Mouse (Mus musculus) cerebellum, postnatal 4 days (tissue): Measurements from ENCODE around the gene Prmt7.
A peak's percentile ranks its signal among the peaks of the same experiment; 100 is the strongest.

ENCODE experiments used
- DNase-seq, 2 experiments: peaks; one replicate each; pipeline ENCODE4 v3.0.0; 2022; ENCODE audit warnings: low spot score in 2 of 2, mixed read lengths in 1 of 2

Prmt7 gene

DNA sequence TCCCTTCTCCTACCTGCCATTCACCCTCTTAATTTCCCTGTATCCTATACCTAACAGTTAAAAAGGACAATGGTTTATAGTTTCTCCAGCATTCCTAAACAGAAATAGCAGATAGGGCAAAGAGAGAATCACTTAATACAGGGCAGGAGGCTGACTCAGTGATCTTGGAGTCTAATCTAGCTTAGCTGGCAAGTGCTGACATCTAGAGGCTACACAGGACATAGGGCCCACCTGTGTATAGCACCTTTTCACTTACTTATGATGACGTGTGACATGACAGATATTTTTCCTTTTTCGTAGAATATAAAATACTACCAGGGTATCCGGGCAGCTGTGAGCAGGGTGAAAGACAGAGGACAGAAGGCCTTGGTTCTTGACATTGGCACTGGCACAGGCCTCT is 8.9 kb downstream of the Prmt7 start:
- no peak for DNase-seq

DNA sequence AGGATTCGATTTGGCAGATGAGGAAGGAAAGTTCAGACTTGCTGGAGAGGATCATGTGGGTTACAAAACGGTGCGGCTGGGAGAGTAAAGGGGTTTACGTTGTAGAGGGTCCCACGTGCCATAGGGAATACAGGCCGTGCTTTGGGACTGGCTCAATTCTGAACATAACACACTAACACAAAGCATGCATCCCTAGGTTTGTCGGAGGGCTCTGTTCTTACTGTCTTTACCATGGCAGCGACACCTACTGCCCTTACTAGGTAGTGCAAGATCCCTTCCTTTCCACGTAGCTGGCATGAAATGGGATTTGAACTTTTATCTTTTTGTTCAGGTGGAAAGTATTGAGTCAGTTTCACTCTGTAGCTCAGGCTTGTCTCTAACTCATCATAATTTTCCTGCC is 15.9 kb downstream of the Prmt7 start:
- DNase-seq, result peak in 1 of 2 experiments; percentile 46

GRCm38 (mm10) chr8:106231536-106231935 is 20.8 kb downstream of the Prmt7 start:
- DNase-seq, result no peak

DNA sequence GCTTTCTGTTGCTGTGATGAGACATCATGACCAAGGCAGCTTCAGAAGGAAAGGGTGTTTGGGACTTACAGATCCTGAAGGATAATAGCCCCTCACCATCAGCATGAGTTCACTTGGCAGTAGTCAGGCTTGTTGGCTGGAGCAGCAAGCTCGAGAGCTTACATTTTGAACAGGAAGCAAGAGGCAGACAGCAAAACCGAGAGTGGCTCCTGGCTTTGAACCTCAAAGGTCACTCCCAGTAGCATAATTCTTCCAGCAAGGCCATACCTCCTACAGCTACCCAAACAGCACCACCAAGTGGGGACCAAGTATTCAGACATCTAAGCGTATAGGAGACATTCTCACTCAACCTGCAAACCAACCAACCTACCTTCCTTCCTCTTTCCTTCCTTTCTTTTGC is 22.0 kb downstream of the Prmt7 start:
- no peak for DNase-seq

- no peak for DNase-seq
Observed at GRCm38 (mm10) chr8:106234567-106235261, 24.0 kb downstream of the Prmt7 start.

- DNase-seq, result no peak
Observed at GRCm38 (mm10) chr8:106237106-106237505, 26.4 kb downstream of the Prmt7 start.

- DNase-seq, result no peak
Observed at GRCm38 (mm10) chr8:106250186-106250585, 39.5 kb downstream of the Prmt7 start.

DNA sequence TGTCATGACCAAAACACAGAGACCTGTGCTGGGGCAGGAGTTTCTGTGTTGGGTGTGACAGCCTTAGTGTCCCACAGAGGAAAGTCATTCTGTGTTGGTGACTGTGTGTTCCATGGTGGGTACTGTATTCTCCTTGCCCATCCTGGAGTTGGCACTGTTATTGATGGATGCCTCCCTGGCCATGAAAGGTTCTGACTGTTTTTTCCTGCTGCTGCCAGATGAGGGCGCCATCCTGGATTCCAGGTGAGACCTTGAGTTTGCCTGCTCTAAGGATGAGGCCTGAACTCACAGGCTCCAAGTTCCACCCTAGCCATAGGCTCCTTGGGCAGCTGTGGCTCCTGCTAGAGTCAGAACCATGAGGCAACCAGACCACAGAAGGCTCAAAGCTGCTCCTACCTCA is 47.4 kb downstream of the Prmt7 start:
- DNase-seq, result no peak

- peak in 1 of 2 experiments; percentile 34 for DNase-seq
Observed at GRCm38 (mm10) chr8:106259579-106260255, 49.0 kb downstream of the Prmt7 start.

- DNase-seq, result no peak
Observed at GRCm38 (mm10) chr8:106260894-106261293, 50.2 kb downstream of the Prmt7 start.

DNA sequence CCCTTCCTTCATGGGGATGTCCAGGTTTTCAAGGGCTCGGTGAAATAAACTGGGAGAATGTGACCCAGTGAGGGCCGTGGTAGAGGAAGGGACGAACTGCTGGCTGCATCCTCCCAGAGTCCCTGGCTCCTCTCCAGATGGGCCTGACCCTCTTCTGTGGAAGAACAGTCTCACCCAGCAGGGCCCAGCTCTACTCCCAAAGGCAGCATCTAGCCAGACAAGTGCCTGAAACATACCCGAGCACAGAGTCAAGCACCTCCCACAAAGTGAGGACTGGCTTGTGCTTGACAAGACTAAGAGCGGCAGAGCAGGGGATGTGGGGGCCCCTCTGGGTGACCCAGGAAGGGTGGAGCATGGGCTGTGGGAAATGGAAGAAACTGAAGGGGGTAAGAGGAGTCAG is 51.6 kb downstream of the Prmt7 start:
- no peak for DNase-seq

GRCm38 (mm10) chr8:106263928-106264327 is 53.2 kb downstream of the Prmt7 start:
- no peak for DNase-seq

GRCm38 (mm10) chr8:106265398-106265797 is 54.7 kb downstream of the Prmt7 start:
- no peak for DNase-seq

- DNase-seq, result no peak
Observed at GRCm38 (mm10) chr8:106268710-106269346, 58.1 kb downstream of the Prmt7 start.

DNA sequence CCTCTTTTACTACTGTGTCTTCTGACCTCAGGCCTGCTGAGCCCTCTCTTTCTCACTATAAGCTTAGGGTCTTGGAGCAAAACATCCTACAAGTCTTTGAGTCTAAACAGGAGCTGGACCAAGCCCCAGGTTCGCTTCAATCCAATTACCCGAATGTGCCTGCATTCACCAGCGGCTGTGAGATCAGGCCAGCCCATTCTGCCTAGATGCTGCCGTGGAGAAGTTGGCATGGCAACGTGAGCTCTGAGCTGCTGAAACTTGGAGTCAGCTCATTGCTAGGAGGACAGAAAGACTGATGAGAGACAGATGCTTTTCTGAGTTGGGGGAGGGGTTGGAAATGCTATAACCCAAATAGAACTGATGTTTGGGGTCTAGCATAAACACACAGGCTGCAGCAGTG is 60.1 kb downstream of the Prmt7 start:
- DNase-seq, result no peak

DNA sequence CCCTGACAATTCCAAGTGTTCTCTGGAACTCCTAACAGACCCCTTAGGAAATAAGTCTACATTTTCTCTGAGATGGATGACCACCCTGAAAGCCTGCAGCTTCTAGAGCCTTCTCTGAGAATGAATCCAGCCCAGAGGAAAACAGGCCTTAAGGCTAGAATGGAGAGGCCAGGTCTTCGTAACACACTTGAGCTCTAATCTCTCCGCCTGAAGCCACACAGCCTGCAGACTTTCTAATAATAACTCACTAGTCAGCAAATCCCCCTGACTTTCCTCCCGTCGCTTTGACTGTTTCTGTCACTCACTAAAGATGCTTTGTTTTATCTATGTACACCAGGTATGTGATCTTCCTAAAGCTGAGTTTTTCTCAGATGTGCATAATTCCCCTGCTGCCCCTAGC is 60.6 kb downstream of the Prmt7 start:
- no peak for DNase-seq

- no peak for DNase-seq
Observed at GRCm38 (mm10) chr8:106273468-106273867, 62.7 kb downstream of the Prmt7 start.

- DNase-seq, result no peak
Observed at GRCm38 (mm10) chr8:106276709-106277317, 66.1 kb downstream of the Prmt7 start.

- no peak for DNase-seq
Observed at GRCm38 (mm10) chr8:106278367-106279042, 67.8 kb downstream of the Prmt7 start.

- DNase-seq, result no peak
Observed at GRCm38 (mm10) chr8:106280154-106280553, 69.4 kb downstream of the Prmt7 start.

DNA sequence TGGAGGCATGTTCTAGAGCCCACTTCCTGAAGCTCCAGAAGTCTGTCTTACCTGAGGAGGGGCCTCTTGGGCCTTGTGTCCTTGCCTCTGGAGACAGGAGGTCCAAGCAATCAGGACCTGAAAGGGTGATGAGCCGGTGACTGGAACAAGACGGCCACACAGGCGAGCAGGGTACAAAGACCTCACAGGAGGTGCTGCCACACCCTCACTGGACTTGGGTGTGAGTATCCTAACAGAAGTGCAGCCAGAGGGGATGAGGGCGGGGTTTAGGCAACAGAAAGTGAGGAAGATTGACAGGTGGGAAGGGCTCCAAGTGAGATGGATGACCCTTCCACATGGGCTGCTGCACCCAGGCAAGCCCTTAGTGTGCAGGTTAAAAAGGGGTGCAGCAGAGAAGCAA is 70.1 kb downstream of the Prmt7 start:
- DNase-seq, result no peak

DNA sequence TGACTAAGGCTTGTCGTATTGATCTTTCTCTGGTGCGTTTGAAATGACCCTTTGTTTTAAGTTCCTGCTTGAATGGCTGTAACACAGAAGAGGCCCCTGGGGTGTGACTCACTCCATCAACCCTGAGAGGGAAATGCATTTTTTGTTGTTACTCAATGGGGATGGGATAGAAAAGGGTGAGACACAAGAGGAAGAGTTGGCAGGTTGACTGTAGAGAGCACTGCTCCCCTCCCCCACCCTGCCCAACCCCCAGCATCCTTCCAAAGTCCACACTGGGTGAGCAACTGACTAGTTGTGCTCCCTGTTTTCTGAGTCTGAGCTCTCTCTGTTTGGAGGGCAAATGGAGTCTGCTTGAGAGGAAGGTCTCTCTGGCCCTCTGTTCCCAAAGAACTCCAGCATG is 76.7 kb downstream of the Prmt7 start:
- DNase-seq, result no peak
